Mouse (Mus musculus): ENCODE measurements around the gene Arfrp1. TPM values are rescaled to one million over a fixed set of nuclear protein-coding genes. Genes with fewer than 3 reads are reported as not detected.

The Arfrp1 gene
- polyA plus RNA-seq (2015; fragmentation: Nextera tagmentation; extraction: Ambion mirVana), result 30.1 and 33.7 TPM in 2 replicates

DNA sequence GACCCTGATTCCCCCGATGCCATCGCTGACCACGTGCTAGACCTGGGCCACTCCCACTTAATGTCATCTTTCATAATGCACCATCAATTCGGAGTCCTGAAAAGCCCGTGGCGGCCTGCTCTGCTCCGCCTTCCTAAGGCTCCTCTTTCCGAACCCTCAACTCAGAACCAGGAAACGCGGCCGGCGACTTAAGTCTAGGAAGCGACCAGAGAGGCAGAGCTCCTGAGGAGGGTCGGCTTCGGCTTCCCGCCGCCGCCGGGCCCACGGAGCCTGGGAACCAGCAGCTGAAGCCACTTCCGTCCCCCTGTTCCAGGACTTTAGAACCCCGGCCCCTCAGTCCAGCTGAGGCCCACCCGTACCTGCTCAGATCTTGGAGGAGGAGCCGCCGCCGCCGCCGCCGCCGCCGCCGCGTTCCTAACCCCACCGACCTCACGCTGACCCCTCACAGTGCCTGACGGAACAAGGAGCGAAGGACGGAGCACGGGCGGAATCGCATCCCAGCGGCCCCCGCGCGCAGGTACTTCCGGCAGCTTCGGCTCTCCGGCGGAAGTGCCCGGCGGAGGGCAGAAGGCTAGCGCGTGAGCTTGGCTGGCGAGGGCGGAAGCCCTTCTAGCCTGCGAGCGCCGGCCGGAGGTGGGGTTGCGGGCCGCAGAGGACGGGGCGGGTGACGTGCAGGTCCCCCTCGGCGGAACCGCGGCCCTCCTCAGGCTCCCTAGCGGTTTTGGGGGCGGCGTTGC lies at the start of gene Arfrp1, which contains the start of gene Zgpat:
Gene Arfrp1 (minus strand): TSS at position 545 of the 737 bp plus-strand sequence.
Gene Zgpat (plus strand): TSS at position 69 of the 737 bp plus-strand sequence.
- TF ChIP-seq EP300 (optimal IDR thresholded peaks at IDR 0.05) (no peak), CTCF (IDR thresholded peaks at IDR 0.05; ENCODE audit: low read depth) (peak; percentile 10; the same call in 1 of the 2 replicates)
- peak within 1 kb of the TSS; percentile 91 for H3K9ac ChIP-seq (ENCODE audit: low read length)
- no peaks in the 10 kb centered on the region for H3K9me3 ChIP-seq (ENCODE audit: control insufficient read depth, low read length)
- H3K4me1 ChIP-seq (replicated peaks; ENCODE audit: control insufficient read depth, insufficient read depth), result peaks cover 5% of the 10 kb centered on the region
- peaks cover 7% of the 10 kb centered on the region; the same call in 1 of the 2 replicates for H3K36me3 ChIP-seq (ENCODE audit: control insufficient read depth, insufficient read depth, low read length)
- peak within 1 kb of the TSS; percentile 97 for H3K4me2 ChIP-seq (replicated peaks; ENCODE audit: low read depth)
- DNase-seq (ENCODE audit: low spot score), result peak; percentile 93
- peak within 1 kb of the TSS; percentile 71 for H3K4me3 ChIP-seq (ENCODE audit: low read depth, low read length)
- peak; percentile 92 for ATAC-seq (ENCODE audit: low FRiP score, low TSS enrichment)
- peak within 1 kb of the TSS; percentile 94 for H3K27ac ChIP-seq (replicated peaks)
- H3K27me3 ChIP-seq (ENCODE audit: control insufficient read depth, insufficient read depth, low read length), result no peaks in the 10 kb centered on the region
- 0% methylated on average over 63 of the region's 71 CpGs for WGBS

DNA sequence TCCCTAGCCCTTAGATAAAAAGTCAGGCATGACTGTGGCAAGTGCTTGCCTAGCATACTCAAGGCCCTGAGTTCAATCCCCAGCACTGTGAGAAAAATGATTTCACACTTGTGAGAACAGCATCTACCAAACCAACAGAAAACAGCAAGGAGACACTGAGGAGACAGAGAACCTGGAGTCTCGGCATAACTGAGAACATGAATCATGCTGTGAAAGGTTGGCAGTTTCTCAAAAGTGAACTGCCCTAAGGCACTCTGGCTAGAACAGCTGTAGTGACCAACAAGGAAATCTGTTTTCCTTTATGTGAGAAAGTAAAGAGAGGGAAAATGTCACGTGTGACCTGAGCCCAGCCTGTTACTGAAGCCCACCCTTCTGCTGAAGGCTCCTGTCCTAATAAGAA lies 47.9 kb upstream of the Arfrp1 start:
- ATAC-seq (ENCODE audit: low FRiP score, low TSS enrichment), result no peak
- H3K4me2 ChIP-seq (replicated peaks; ENCODE audit: low read depth), result no peak overlapping the region
- DNase-seq (ENCODE audit: low spot score), result no peak
- H3K9me3 ChIP-seq (ENCODE audit: control insufficient read depth, low read length), result no peaks in the 10 kb centered on the region
- H3K4me3 ChIP-seq (ENCODE audit: low read depth, low read length), result no peak overlapping the region
- H3K36me3 ChIP-seq (ENCODE audit: control insufficient read depth, insufficient read depth, low read length), result no peaks in the 10 kb centered on the region
- WGBS, result 19% methylated on average over 2 of the region's 2 CpGs
- H3K27me3 ChIP-seq (ENCODE audit: control insufficient read depth, insufficient read depth, low read length), result no peaks in the 10 kb centered on the region
- H3K9ac ChIP-seq (ENCODE audit: low read length), result no peak overlapping the region
- H3K27ac ChIP-seq (replicated peaks), result no peak overlapping the region
- H3K4me1 ChIP-seq (replicated peaks; ENCODE audit: control insufficient read depth, insufficient read depth), result no peaks in the 10 kb centered on the region
- TF ChIP-seq EP300 (optimal IDR thresholded peaks at IDR 0.05), result no peak
- TF ChIP-seq CTCF (IDR thresholded peaks at IDR 0.05; ENCODE audit: low read depth), result no peak

DNA sequence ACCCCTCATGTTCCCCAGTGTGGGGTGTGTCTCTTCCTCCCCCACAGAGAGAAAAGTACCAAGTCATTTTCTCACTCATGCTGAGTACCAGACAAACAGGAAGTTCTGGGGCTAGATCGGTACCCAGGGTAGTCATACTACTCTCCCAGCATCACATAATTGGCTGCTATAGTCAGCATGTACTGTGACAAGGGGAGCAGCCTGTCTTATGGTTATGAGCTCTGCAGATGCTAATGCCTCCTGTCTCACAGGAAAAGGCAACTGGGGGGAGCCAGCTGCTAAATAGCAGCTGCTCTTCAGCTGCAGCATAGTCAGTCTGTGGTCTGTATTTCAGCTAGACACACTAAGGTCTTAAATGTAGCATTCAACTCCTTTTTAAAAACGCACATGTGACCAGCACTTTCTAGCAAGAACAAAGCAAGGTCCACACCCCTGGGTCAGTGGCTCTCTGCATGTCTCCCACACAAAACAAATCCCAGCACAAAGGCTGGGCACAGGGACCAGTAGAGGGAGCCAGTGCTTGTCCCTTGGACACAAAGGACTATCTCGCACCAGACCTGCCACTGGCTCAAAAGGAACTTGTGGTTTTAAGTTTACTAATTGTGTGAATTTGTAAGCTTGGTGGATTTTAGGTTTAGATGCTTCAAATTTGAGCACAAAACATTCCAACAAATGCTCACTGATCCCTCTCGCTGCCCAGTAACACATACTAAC lies 45.7 kb upstream of the Arfrp1 start:
- TF ChIP-seq CTCF (IDR thresholded peaks at IDR 0.05; ENCODE audit: low read depth), result peak; percentile 90
- TF ChIP-seq EP300 (optimal IDR thresholded peaks at IDR 0.05), result no peak
- no peaks in the 10 kb centered on the region for H3K9me3 ChIP-seq (ENCODE audit: control insufficient read depth, low read length)
- H3K27ac ChIP-seq (replicated peaks), result no peak overlapping the region
- H3K4me2 ChIP-seq (replicated peaks; ENCODE audit: low read depth), result no peak overlapping the region
- H3K36me3 ChIP-seq (ENCODE audit: control insufficient read depth, insufficient read depth, low read length), result no peaks in the 10 kb centered on the region
- DNase-seq (ENCODE audit: low spot score), result peak; percentile 77
- no peak overlapping the region for H3K9ac ChIP-seq (ENCODE audit: low read length)
- H3K27me3 ChIP-seq (ENCODE audit: control insufficient read depth, insufficient read depth, low read length), result no peaks in the 10 kb centered on the region
- 42% methylated on average over 4 of the region's 4 CpGs for WGBS
- peak; percentile 74; the same call in 1 of the 2 replicates for ATAC-seq (ENCODE audit: low FRiP score, low TSS enrichment)
- H3K4me1 ChIP-seq (replicated peaks; ENCODE audit: control insufficient read depth, insufficient read depth), result no peaks in the 10 kb centered on the region
- H3K4me3 ChIP-seq (ENCODE audit: low read depth, low read length), result no peak overlapping the region

DNA sequence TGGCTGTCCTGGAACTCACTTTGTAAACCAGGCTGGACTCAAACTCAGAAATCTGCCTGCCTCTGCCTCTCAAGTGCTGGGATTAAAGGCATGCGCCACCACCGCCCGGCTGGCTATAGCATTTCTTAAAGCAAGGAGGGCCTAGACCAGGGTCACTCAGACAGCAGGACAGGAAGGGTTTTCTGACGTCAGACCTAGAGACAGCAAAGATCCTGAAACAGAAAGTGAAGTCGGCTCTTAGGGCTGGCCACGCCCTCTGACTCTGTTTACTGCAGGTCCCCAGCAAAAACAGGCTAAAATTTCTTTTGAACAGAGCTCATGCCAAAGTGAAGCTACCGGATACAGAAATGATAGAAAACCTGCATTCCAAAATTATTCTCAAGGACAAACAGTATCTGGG lies 44.4 kb upstream of the Arfrp1 start:
- H3K27ac ChIP-seq (replicated peaks), result no peak overlapping the region
- H3K36me3 ChIP-seq (ENCODE audit: control insufficient read depth, insufficient read depth, low read length), result no peaks in the 10 kb centered on the region
- no peak for TF ChIP-seq CTCF (IDR thresholded peaks at IDR 0.05; ENCODE audit: low read depth)
- TF ChIP-seq EP300 (optimal IDR thresholded peaks at IDR 0.05), result no peak
- H3K9me3 ChIP-seq (ENCODE audit: control insufficient read depth, low read length), result no peaks in the 10 kb centered on the region
- whole genome bisulfite sequencing, result 74% methylated on average over 7 of the region's 7 CpGs
- ATAC-seq (ENCODE audit: low FRiP score, low TSS enrichment), result no peak
- no peak for DNase-seq (ENCODE audit: low spot score)
- H3K9ac ChIP-seq (ENCODE audit: low read length), result no peak overlapping the region
- no peaks in the 10 kb centered on the region for H3K4me1 ChIP-seq (replicated peaks; ENCODE audit: control insufficient read depth, insufficient read depth)
- no peak overlapping the region for H3K4me3 ChIP-seq (ENCODE audit: low read depth, low read length)
- H3K27me3 ChIP-seq (ENCODE audit: control insufficient read depth, insufficient read depth, low read length), result no peaks in the 10 kb centered on the region
- no peak overlapping the region for H3K4me2 ChIP-seq (replicated peaks; ENCODE audit: low read depth)

- ATAC-seq (ENCODE audit: low FRiP score, low TSS enrichment) (no peak), DNase-seq (ENCODE audit: low spot score) (no peak)
- H3K4me3 ChIP-seq (ENCODE audit: low read depth, low read length), result no peak overlapping the region
- TF ChIP-seq EP300 (optimal IDR thresholded peaks at IDR 0.05), result no peak
- no peak for TF ChIP-seq CTCF (IDR thresholded peaks at IDR 0.05; ENCODE audit: low read depth)
- 79% methylated on average over 3 of the region's 3 CpGs for WGBS
- H3K27ac ChIP-seq (replicated peaks), result no peak overlapping the region
- H3K36me3 ChIP-seq (ENCODE audit: control insufficient read depth, insufficient read depth, low read length), result no peaks in the 10 kb centered on the region
- H3K27me3 ChIP-seq (ENCODE audit: control insufficient read depth, insufficient read depth, low read length), result no peaks in the 10 kb centered on the region
- H3K4me2 ChIP-seq (replicated peaks; ENCODE audit: low read depth), result no peak overlapping the region
- no peaks in the 10 kb centered on the region for H3K9me3 ChIP-seq (ENCODE audit: control insufficient read depth, low read length)
- no peak overlapping the region for H3K9ac ChIP-seq (ENCODE audit: low read length)
- no peaks in the 10 kb centered on the region for H3K4me1 ChIP-seq (replicated peaks; ENCODE audit: control insufficient read depth, insufficient read depth)
Measured at GRCm38 (mm10) chr2:181403722-181404121, 38.5 kb upstream of the Arfrp1 start.

DNA sequence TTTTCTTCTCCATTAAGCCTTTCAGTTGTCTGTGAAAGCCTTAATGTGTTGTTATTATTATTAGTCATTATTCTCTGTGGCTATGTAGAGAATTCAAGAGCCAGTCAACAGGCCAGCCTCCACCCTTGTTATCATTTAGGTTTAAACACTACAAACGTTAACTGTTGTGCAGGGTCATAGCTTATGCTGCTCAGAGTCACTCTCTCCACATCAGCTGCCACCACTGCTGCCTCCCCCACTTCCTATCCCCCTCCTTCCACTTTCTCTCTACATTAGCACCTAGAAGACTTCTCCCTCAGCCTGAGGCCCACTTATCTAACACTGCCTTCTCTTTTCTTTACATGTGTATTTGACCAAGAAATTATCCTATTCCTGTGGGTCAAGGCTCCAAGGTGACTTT lies 36.3 kb upstream of the Arfrp1 start:
- no peak overlapping the region for H3K4me3 ChIP-seq (ENCODE audit: low read depth, low read length)
- ATAC-seq (ENCODE audit: low FRiP score, low TSS enrichment), result no peak
- no peaks in the 10 kb centered on the region for H3K9me3 ChIP-seq (ENCODE audit: control insufficient read depth, low read length)
- H3K4me1 ChIP-seq (replicated peaks; ENCODE audit: control insufficient read depth, insufficient read depth), result no peaks in the 10 kb centered on the region
- no peak overlapping the region for H3K4me2 ChIP-seq (replicated peaks; ENCODE audit: low read depth)
- H3K36me3 ChIP-seq (ENCODE audit: control insufficient read depth, insufficient read depth, low read length), result no peaks in the 10 kb centered on the region
- H3K9ac ChIP-seq (ENCODE audit: low read length), result no peak overlapping the region
- TF ChIP-seq EP300 (optimal IDR thresholded peaks at IDR 0.05) (no peak), CTCF (IDR thresholded peaks at IDR 0.05; ENCODE audit: low read depth) (no peak)
- H3K27ac ChIP-seq (replicated peaks), result no peak overlapping the region
- no peaks in the 10 kb centered on the region for H3K27me3 ChIP-seq (ENCODE audit: control insufficient read depth, insufficient read depth, low read length)
- WGBS, result 14% methylated on average over 1 of the region's 1 CpGs
- no peak for DNase-seq (ENCODE audit: low spot score)
